Mouse (Mus musculus) heart, adult 2 months (tissue): ENCODE data around the gene Ppp4r3a. TPM values are rescaled to one million over a fixed set of nuclear protein-coding genes. Genes with fewer than 3 reads are reported as not detected.
A peak's percentile ranks its signal among the peaks of the same experiment; 100 is the strongest.
"Not testable (repeated sequence)": the region's sequence is repeated elsewhere in the genome, so short reads cannot be mapped to it uniquely, and the experiment has no call there.

ENCODE experiments used
- DNase-seq, 2 experiments: peaks; one replicate each; pipeline ENCODE4 v3.0.0; 2021
- H3K27ac ChIP-seq: fragments of 200-600 bp; 2 replicates; pipeline ENCODE4 v1.8.1; 2022
- H3K27me3 ChIP-seq: fragments of 200-500 bp; 2 replicates; pipeline ENCODE4 v1.6.1; 2012; ENCODE audit warnings: mild to moderate bottlenecking, low read length, inconsistent platforms, mixed read lengths; ENCODE audit not compliant: control insufficient read depth, insufficient read depth
- H3K36me3 ChIP-seq: fragments of 200-500 bp; 2 replicates; pipeline ENCODE4 v1.6.1; 2012; ENCODE audit warnings: low read length, inconsistent platforms; ENCODE audit not compliant: control insufficient read depth, insufficient read depth
- H3K4me1 ChIP-seq: fragments of 200-500 bp; 2 replicates; pipeline ENCODE4 v1.6.1; 2011; ENCODE audit warnings: low read length; ENCODE audit not compliant: control insufficient read depth, insufficient read depth
- H3K4me3 ChIP-seq: fragments of 200-600 bp; 2 replicates; pipeline ENCODE4 v1.8.1; 2022
- H3K79me2 ChIP-seq: fragments of 200-500 bp; replicated peaks from 2 replicates; pipeline ENCODE4 v1.6.1; 2012; ENCODE audit warnings: mild to moderate bottlenecking, inconsistent platforms, low read length, moderate library complexity, mixed read lengths; ENCODE audit not compliant: control insufficient read depth, insufficient read depth
- H3K9ac ChIP-seq: fragments of 200-500 bp; 2 replicates; pipeline ENCODE4 v1.6.1; 2012; ENCODE audit warnings: low read depth, mild to moderate bottlenecking, control low read depth, inconsistent platforms, low read length, mixed read lengths
- CTCF ChIP-seq: fragments of 200-600 bp; IDR thresholded peaks from 2 replicates; pipeline ENCODE4 v1.8.1; 2022; ENCODE audit warnings: antibody characterized with exemption, mild to moderate bottlenecking, moderate library complexity
- EP300 ChIP-seq: fragments of 200-500 bp; IDR thresholded peaks from 2 replicates; pipeline ENCODE4 v1.6.1; 2011; ENCODE audit warnings: low read depth, low read length, control low read depth; ENCODE audit not compliant: insufficient read depth
- POLR2A ChIP-seq: fragments of 200-500 bp; IDR thresholded peaks from 2 replicates; pipeline ENCODE4 v1.6.1; 2011; ENCODE audit warnings: mild to moderate bottlenecking, low read depth, low read length, control low read depth; ENCODE audit not compliant: insufficient read depth
- WGBS: fragments of 180-500 bp; shearing (Covaris S2); methylation state at CpG from one replicate; pipeline ENCODE4 v1.1.7; 2018; 5-methylcytosine and 5-hydroxymethylcytosine counted together
- intact Hi-C: fragments of 180-260 bp; cut with DNase I; formaldehyde crosslinking; loops from one replicate; pipeline ENCODE4 v1.15.1; 2025
- long read RNA-seq: library from polyadenylated mRNA; stranded (forward); transcript quantifications from one replicate; pipeline ENCODE4 v2.0.0, GENCODE M21; 2021
- polyA plus RNA-seq: library from polyadenylated mRNA; depleted of rRNA; stranded (reverse); fragments of >200 nt; gene quantifications from 2 replicates; pipeline ENCODE4 v1.2.3, GENCODE M21; 2012; rRNA removed
- total RNA-seq, 2 experiments: library from RNA; stranded (reverse); gene quantifications; 2 replicates each; pipeline ENCODE4 v1.2.3; 2021

Gene Ppp4r3a
- total RNA-seq: 10 to 100 TPM; 22.7 to 23.7 TPM
- 6.7 and 10.6 TPM in 2 replicates for polyA plus RNA-seq
- long read RNA-seq, full-length matches to known transcripts: 3 of 13 reads
- long read RNA-seq, partial matches to known transcripts: 4 of 13 reads
- long read RNA-seq, other reads (novel, unspliced or antisense): 6 of 13 reads

DNA sequence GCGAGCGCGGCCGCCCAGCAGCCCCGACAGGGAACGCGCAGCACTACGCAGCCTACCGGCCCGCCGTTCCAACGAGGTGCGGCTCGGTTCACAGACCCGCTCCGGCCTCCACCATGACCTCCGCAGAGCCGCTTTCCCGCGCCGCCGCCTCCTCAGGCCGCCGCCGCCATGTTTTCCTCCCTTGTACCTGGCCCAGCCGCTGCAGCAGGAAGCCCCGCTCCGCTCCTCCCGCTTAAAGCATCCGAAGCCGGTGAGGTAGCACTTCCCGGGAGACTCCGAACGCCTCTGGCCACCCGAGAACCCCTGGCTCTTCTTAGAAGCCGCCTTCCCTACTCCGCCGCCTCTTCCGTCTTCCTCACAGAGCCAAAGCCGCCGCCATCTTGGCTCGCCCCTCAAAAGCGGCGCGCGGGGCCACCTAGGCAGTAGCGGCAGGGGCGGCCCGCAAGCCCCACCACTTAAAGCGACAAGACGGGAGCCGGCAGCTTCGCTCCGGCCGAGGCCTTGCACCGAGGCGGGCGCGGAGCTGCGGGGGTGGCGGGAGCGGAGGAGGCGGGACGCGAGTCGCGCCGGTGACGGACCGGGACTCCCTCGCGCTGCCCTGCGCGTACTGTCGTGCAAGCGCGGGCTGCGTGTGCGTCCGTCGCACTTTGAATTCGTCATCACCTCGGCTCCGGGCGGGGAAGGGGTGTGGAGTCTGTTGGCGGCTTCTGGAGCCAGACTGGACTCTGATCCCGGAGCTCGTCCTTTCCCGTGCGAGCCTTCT lies at the start of gene Ppp4r3a:
Gene Ppp4r3a (minus strand): TSS at position 627 of the 763 bp plus-strand sequence.
- H3K27me3 ChIP-seq: no peaks in the 10 kb centered on the region
- intact Hi-C loops: loop anchor here (2.0 to 5.0 kb wide), 3 partner anchors 130 to 876 kb away; partner anchors contain the start of genes Atxn3 and Trip11
- peak within 1 kb of the TSS; percentile 78 for H3K4me3 ChIP-seq
- peak within 1 kb of the TSS; percentile 99 for H3K27ac ChIP-seq
- under 1% methylated on average over 89 of the region's 90 CpGs for WGBS
- H3K9ac ChIP-seq: peak within 1 kb of the TSS; percentile 95
- H3K36me3 ChIP-seq: peaks cover 24% of the 10 kb centered on the region
- peaks cover 8% of the 10 kb centered on the region for H3K4me1 ChIP-seq
- DNase-seq: peak; percentile 97
- no peak for TF ChIP-seq EP300
- TF ChIP-seq POLR2A: peak; percentile 77
- peaks cover 13% of the 10 kb centered on the region for H3K79me2 ChIP-seq

GRCm38 (mm10) chr12:101123013-101123412 lies 39.5 kb upstream of the Ppp4r3a start:
- WGBS: 12% methylated on average over 1 of the region's 1 CpGs
- Histone ChIP-seq H3K79me2 (no peaks in the 10 kb centered on the region), H3K27ac (no peak overlapping the region), H3K27me3 (no peaks in the 10 kb centered on the region), H3K9ac (no peak overlapping the region), H3K4me1 (no peaks in the 10 kb centered on the region), H3K4me3 (no peak overlapping the region), H3K36me3 (no peaks in the 10 kb centered on the region)
- DNase-seq: no peak
- intact Hi-C loops: loop anchor here (2.0 to 10.0 kb wide), 3 partner anchors 662 to 836 kb away; partner anchors contain the start of gene Atxn3
- TF ChIP-seq POLR2A (no peak), CTCF (peak; percentile 79), EP300 (no peak)

- not testable (repeated sequence) for H3K9ac ChIP-seq, H3K36me3 ChIP-seq, DNase-seq, H3K79me2 ChIP-seq, H3K4me1 ChIP-seq, H3K27me3 ChIP-seq, H3K4me3 ChIP-seq, H3K27ac ChIP-seq
- WGBS: 66% methylated on average over 4 of the region's 4 CpGs
- intact Hi-C loops: loop anchor here (2.0 to 10.0 kb wide), 3 partner anchors 663 to 837 kb away; partner anchors contain the start of gene Atxn3
These were observed 38.6 kb upstream of the Ppp4r3a start for GRCm38 (mm10) chr12:101122066-101122465.

- intact Hi-C loops, H3K9ac ChIP-seq, H3K36me3 ChIP-seq, H3K79me2 ChIP-seq, DNase-seq, H3K4me3 ChIP-seq, H3K4me1 ChIP-seq, H3K27me3 ChIP-seq, H3K27ac ChIP-seq: not testable (repeated sequence)
- 82% methylated on average over 3 of the region's 3 CpGs for WGBS
These were observed 26.5 kb upstream of the Ppp4r3a start for GRCm38 (mm10) chr12:101109794-101110585.

GRCm38 (mm10) chr12:101107722-101108121 lies 24.2 kb upstream of the Ppp4r3a start:
- 93% methylated on average over 1 of the region's 1 CpGs for WGBS
- TF ChIP-seq EP300: no peak
- no peak for TF ChIP-seq POLR2A
- TF ChIP-seq CTCF: no peak
- intact Hi-C loops: no loop called here

GRCm38 (mm10) chr12:101105571-101105970 lies 22.1 kb upstream of the Ppp4r3a start:
- WGBS: 64% methylated on average over 5 of the region's 5 CpGs
- intact Hi-C loops: no loop called here
- Histone ChIP-seq H3K4me1 (no peaks in the 10 kb centered on the region), H3K27me3 (no peaks in the 10 kb centered on the region), H3K79me2 (no peaks in the 10 kb centered on the region), H3K4me3 (no peak overlapping the region), H3K36me3 (no peaks in the 10 kb centered on the region), H3K9ac (no peak overlapping the region), H3K27ac (no peak overlapping the region)
- TF ChIP-seq POLR2A: no peak
- no peak for TF ChIP-seq CTCF
- no peak for TF ChIP-seq EP300
- no peak for DNase-seq

More at GRCm38 (mm10) chr12:101107722-101108121, 24.2 kb upstream of the Ppp4r3a start:
- no peak overlapping the region for H3K9ac ChIP-seq
- H3K79me2 ChIP-seq: no peaks in the 10 kb centered on the region
- no peak for DNase-seq
- no peaks in the 10 kb centered on the region for H3K27me3 ChIP-seq
- no peak overlapping the region for H3K27ac ChIP-seq
- H3K36me3 ChIP-seq: no peaks in the 10 kb centered on the region
- no peak overlapping the region for H3K4me3 ChIP-seq
- H3K4me1 ChIP-seq: no peaks in the 10 kb centered on the region
